Mouse (Mus musculus) MN1 (cell line): ENCODE results near the gene Tnfaip8l3.
A peak's percentile ranks its signal among the peaks of the same experiment; 100 is the strongest.
"Not testable (repeated sequence)": the region's sequence is repeated elsewhere in the genome, so short reads cannot be mapped to it uniquely, and the experiment has no call there.

Experiments used
- DNase-seq: peaks from one replicate; pipeline ENCODE4 v3.0.0-alpha.2; 2016; ENCODE audit warnings: low spot score

Tnfaip8l3 gene

DNA sequence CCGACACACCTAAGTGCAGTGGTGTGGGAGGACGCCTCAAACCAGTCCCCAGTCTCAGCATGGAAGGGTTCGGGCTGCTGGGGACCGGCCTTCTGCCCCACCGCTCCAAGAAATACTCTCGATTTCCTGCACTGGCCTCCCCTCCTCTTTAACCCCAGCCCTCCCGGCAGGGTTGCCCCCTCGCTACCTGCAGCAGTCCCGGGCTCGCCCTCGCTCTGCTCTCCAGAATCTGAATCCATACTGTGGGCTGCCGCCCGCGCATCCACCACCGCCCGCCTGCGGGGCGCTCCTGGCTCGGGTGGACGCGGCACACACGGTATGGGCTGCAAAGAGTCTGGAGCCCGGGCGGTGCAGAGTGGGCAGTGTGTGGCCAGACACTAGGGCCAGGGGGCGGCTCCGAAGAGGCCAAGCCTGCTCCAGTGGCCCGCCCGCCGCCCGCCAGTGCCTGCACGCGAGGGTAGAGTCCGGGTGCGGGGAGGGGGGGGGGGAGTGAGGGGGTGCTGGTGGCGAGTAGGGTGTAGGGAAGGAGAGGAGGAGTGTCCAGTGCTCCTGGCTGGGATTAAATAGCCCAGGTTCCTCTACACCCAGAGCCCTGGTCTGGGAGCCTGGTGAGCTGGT, at the start of gene Tnfaip8l3:
Tnfaip8l3 (minus strand) TSS at position 357 of the 618 bp plus-strand sequence.
- DNase-seq = no peak

DNA sequence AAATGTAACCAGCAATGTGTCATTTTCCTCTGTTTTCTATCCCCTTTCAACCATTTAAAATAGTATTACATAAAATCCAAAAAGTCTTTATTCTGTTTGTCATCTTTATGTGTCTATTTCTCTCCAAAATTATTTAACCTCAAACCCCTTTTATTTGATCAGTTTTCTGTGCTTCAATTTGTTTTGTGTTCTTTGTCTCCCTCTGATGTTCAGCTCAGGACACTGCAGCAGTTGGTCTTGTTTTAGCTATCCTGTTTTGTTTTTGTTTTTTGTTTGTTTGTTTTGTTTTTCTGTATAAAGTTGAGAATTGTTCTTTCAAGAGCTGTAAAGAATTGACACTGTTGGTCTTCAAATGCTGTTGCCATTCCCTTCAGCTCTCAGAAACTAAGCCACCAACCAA, 44.5 kb upstream of the Tnfaip8l3 start:
- DNase-seq = no peak

DNA sequence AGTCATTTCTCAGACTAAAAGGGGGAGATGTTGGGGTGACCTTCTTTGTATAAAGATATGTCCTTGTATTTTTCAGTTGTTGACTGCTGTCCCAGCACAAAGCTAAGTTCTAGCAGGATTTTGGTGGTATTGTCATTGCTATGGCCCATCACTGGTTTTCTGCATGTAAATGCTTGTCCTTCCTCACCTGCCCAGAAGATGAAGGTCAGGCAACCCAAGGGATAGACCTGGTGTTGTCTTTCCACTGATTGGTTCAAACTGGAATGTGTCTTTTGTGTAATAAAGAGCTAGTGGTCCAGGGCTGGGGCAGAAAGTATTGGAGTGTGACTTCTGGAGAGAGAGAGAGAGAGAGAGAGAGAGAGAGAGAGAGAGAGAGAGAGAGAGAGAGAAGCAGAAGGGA, 30.4 kb upstream of the Tnfaip8l3 start:
- no peak for DNase-seq

DNA sequence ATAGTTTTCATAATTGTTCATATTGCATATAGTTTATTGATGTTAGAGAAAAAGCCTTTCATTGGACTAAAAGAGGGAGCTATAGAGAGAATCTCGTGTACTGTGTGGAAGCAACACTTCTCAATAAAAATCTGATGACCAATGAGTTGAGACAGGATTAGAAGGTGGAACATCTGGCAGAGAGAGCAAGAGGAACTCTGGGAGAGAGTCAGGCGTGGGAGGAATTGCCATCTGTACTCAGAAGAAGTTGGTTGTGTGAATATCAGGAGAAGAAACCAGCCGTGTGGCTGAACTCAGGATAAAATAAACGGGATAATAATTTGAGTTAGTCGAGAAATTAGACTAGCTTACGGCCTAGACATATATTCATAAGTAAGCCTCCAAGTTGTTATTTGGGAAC, 28.9 kb upstream of the Tnfaip8l3 start:
- no peak for DNase-seq

DNA sequence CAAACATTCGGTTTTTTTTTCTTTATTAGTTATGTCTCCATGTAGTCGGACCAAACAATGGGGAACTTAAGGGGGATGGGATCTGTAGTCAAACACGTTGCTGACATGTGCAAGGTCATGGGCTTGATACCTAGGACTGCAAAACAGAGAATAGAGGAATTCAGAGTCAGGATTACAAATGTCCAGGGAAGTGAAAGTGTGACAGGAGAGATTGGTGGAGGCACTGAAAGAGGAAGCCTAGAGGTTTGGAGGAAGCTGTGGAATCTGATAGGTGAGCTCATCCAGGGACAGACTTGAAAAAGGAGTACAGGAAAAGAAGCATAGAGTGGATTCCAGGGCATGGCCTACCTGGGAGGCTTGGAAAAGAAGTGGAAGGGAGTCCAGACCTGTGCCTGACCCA, 16.1 kb upstream of the Tnfaip8l3 start:
- DNase-seq = no peak

DNA sequence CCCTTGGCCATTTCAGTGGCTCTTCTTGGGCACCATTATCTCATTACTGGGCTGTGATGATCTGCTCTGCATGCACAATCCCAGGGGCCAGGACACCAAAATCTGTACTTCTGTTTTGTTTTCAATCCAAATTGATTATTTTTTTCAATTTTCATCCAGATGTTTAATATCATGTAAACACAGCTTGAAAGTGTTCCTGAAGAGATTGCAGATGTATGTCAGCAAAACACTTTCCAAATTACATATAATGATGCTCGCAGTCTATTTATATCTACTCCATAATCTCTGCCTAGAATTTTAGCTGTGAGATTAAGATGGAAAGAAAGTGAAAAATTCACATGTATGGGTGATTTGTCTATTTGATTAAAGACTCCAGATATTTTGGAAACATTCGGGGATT, 9.6 kb upstream of the Tnfaip8l3 start:
- DNase-seq = no peak

DNA sequence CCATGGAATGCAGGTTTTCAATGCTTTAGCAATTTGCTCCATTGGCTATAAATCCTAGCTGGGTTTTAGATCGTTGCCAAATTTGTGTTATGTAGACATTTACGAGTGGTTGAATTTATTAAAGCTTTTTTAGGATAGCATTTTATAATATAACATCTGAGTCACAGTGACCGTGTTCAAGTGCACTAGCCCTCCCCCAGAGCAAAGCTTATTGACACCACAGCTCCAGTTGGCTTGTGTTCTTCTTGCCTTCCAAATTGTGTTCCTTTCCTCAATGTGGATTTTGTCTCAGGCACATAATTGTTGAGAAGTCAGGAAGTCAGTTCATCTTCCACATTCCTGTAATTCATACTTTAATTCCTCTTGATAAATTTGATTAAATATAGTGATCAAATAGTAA, 6.7 kb upstream of the Tnfaip8l3 start:
- DNase-seq = no peak

DNA sequence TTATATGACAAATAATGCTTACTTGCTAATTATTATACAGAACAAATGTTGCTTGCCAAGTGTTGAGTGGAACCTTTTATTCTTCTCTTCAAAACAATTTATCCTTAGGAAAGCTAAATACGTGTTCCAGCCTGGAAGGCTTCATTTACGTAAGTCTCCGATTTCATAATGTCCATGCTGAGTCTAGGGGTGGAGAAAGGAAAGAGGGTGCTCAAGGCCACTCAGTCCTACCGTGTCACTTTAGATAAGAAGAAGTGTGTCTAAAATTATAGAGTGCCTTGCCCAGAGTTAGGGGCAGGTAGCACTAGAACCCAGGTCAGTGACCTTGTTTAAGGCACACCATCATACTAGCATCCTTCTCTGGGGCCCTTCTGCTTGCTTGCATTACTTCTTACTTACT, 5.5 kb upstream of the Tnfaip8l3 start:
- no peak for DNase-seq

DNA sequence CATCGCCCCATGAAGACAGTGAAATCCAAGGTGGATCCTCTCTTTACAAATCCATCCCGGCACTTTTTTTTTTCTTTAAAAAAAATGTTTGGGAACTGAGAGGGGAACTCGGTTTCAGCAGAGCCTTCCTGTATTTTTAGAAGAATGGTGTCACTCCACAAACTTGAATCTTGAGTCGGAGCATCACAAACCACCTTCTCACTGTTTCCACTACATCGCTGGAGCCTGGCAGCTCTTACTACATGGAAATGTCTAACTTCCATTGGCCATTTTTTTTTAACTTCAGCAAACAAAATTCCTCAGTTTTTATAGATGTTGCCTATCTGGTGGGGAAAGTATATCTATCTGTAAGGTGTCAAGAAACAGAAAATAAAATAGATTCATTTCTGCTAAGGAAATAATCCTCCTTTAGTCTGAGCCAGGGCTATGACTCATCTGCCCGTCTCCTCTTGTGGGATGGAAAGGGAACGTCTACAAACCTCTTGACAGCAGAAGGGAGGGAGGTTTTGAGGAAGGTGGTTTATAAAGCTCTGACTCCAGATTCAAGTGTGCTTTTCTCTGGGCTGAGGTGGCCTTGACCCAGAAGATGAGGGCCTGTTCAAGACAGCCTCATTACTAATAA, 3.4 kb upstream of the Tnfaip8l3 start:
- no peak for DNase-seq

DNA sequence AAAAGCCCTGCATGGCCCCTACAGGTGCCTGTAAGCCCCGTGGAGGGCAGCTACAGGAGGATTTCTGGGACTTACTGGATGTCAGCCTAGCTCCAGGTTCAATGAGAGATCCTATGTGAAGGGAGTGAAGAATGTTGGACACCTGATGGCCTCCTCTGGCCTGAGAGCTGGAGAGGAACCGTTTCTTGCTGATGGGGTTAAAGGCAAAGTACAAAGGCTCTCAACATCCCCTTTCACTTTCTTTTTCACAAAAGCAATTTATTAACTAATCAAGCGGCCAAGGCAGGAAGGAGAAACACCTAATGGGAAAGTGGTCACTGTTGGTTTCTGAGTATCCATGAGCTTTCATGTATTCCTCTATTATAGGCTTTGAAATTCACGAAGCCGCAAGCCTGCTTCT, 1.0 kb upstream of the Tnfaip8l3 start:
- no peak for DNase-seq

DNA sequence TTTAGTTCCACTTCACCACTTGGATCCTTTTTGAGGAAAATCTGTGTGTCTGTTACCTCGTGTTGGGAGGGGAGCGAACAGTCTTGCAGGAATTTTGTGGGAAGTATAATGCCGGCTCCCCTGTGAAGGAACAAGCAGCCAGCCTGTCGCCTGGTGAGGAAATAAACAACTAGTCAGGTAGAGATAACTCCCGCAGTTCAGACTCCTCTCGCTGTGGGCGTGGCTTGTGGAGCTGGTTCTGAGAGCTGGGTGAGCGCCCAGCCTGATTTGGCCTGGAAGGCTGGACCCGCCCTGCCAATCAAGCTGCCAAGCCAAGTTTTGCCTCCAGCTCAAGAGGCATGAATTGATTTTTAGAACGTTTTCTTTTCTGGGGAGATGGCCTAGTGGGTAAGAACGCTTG, 589 bp upstream of the Tnfaip8l3 start:
- DNase-seq = no peak

DNA sequence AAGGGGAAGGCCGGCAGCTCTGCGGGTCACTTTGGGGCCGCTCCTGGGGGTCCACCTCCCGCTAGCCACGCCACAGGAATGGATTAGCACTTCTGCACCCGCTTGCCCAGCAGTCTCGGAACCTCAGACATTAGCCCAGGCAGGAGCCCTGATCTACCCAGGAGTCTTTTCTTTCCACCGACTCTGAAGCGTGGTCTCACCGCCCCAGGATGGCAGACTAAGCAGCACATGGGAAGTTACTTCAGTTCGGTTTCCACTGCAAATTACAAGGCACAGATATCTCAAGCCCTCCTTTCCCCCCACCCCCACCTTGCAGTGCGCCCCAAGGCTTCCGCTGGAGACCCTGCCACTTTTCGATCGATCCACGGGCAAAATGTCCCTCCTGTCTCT, 551 bp downstream of the Tnfaip8l3 start:
- no peak for DNase-seq

DNA sequence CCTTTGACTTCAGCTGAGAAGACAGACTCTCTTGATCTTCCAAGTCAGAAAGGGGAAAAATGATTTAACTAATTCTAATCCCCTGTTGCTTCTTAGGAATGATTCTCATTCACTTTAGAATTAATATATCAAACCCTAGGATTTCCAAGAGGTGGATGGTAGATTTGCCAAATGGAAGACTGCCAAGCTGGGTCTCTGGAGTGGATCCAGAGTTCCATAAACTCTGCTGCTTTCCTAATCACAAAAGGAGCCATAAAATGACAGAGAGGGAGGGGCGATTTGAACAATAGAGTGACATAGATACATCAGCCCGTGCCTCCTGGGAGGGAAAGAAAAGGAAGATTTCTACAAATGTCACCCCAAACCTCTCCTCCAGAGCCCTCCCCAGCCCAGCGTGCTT, 3.4 kb downstream of the Tnfaip8l3 start:
- DNase-seq = no peak

DNA sequence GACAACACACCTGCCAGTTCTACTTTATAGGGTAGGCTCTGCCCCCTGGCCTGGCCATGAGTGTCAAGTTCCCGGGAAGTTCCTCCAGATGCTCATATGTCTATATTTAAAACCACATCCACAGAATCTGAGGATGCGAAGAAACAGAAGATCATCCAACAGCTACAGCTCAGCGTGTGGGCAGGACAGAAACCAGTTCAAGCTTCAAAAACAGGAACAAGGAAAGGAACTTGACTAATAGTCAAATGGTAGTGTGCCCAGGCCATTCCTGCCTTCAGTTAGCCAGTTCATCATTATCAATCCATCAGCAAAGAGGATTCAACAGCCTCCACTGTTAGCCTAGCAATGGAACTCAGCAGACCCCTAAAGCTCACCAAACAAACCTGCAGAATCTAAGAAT, 4.5 kb downstream of the Tnfaip8l3 start:
- DNase-seq = no peak

DNA sequence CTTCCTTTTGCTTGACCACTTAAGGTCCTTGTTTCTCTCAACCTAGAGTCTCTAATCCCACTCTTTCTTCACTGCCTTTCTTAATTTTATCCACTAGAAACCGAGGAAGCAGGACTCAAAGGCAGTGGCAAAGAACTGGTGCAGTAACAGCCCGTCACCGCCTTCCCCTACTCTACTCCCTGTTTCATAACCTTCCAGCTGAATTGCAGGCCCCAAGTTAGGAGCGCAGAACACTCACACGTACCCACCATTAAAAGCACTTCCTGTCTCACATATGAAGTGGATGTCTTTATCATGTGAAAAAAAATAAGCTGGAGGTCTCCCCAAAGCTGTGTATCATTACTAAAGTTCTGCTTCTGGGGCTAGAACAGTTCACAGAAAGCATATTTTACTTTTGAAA, 6.5 kb downstream of the Tnfaip8l3 start:
- DNase-seq = no peak

DNA sequence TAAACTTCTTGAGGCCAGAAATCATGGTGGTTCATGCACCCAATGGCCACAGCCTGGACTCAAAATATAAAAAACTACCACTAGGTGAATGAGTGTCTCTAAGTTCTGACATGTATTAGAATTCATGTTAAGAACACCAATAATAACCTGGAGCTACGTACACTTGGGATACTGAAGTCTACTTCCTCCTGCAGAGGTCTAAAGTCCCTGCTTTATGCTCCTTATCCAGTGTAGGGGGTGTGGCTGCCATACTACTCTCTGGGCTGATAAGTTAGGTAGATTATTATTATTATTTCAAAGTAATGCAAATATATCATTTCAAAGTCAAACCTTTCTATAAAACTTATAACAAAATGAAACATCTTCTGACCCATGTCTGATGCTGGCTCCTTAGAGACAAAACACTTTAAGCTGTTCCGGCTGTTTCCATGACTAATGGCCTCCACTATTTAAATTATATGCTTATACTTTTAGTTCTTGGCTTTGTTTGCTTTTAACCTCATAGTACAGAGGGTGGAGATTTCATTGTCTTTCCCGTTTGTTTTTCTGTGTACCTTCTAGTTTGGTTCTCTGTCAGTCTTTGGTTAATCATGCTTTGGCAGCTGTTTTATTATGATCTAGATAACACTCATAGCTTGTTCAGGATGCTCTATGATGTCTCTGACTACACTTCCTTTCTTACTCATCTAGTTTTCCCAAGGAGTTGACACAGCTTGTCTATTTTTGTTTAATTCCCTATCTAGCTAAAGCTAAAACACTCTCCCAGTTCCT, 16.7 kb downstream of the Tnfaip8l3 start:
- DNase-seq = no peak

DNA sequence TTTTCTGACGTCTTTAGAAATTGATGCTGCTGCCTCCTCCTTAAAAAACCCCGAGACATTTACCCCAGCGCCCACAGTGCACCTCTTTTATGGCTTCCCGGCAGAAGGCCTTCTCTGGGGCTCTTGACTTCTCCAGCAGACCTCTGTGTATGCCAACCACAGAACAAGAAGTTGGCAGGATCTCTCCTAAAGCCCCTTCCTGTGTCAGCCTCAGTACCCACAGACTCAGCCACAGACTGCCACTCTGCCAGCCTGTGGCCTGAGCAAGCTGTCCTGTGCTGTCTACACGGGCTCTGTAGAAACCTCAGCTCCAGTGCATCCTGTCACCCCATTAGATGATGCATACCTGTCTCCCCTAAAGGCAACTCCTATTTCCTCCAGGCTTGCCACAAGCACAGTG, 19.2 kb downstream of the Tnfaip8l3 start:
- DNase-seq = no peak

DNA sequence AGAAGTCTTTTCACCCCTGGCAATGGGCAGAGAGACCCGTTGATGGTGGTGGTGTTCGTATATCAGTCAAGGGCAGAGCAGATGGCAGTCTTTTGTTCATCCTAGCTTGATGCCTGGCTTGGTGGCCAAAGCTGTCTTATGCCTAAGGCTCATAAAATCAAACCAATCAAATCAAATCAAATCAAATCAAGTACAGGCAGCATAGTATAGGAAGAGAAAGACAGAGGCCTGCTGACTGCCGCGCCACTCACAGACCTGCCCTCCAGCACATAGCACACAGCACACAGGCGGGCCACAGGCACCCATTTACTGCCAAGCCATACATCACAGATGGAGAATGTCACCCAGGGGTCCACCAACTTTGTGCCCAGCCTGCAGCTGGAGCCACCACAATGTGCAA, 25.1 kb downstream of the Tnfaip8l3 start:
- DNase-seq = no peak

DNA sequence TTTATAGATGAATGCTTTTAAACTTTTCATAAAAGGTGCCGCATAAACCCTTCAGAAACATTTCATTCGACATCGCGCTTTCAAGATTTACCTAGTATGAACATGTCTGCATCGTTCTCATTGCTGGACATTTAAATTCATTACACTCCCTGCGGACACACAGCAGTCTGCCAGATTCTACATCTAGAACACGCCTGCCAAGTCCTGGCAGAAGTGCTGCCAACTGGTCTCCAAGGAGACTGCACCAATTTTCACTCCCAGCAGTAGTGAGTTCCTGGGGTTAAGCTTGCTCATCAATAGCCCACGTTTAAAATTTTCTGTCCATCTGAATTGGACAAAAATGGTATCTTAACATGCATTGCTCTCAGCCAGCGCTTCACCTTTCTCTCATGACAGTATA, 30.5 kb downstream of the Tnfaip8l3 start:
- no peak for DNase-seq

DNA sequence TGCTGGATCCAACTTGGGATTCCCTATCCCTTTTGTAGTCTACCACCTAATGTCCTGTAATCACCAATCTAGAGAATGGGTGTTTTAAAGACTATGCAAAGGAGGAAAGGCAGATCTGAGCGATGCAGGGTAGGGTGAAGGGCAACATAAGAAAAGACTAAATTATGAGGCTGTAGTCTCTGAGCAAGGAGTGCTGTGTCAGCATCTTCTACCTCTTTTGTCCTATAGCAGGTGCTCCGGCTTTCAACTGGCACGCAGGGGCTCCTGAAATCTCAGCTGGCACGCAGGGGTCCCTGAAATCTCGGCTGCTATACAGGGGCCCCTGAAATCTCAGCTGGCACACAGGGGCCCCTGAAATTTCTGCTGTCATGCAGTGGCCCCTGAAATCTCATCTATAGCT, 33.5 kb downstream of the Tnfaip8l3 start:
- DNase-seq = no peak

DNA sequence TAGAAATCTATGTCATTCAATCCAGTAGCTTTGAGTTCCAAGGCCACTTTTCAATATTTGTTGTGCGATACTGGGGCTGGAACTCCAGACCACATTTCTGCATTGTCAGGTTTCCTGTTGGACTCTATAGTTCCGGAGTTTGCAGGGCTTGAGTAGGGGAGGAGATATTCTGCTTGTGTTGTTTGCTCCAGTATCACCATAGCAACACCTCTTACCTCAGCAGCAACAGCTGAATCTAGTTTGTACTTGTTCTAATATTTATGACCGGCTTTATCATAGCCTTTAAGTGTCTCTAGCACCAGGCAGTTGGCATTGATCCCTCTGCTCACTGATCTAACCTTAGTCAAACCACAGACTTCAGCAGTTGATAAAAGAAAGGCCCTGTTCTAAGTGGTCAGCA, 45.4 kb downstream of the Tnfaip8l3 start:
- DNase-seq = no peak

DNA sequence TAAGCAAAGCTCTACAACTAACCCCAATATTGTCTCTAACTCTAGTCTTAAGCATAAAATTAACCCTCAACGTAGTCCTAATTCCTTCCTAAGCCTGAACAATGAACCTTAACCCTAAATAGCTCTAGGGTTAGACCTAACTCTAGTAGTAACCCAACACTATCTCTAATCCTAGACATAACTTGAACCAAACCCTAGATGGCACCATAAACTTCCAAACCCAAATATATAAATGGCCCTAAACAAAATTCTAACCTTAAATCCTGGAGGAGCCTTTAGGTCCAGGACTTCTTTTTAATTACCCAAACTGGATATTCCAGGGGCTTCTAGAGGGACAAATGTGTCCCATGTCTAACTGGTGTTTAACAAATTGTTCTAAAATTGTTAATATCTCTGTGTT, 73.7 kb downstream of the Tnfaip8l3 start:
- no peak for DNase-seq

DNA sequence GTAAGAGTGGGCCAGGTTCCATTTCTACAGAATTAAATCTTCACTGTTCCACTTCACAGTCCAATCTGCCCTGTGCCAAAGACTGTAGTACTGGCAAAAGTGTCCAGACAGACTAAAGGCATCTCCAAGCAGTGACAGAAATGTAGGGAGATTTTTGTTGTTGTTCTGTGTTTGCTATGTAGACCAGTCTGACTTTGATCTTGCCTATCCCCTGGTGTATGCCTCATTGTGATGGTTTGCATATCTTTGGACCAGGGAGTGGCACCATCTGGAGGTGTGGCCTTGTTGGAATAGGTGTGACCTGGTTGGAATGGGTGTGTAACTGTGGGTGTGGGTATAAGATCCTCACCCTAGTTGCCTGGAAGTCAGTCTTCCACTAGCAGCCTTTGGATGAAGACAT, 75.6 kb downstream of the Tnfaip8l3 start:
- not testable (repeated sequence) for DNase-seq

DNA sequence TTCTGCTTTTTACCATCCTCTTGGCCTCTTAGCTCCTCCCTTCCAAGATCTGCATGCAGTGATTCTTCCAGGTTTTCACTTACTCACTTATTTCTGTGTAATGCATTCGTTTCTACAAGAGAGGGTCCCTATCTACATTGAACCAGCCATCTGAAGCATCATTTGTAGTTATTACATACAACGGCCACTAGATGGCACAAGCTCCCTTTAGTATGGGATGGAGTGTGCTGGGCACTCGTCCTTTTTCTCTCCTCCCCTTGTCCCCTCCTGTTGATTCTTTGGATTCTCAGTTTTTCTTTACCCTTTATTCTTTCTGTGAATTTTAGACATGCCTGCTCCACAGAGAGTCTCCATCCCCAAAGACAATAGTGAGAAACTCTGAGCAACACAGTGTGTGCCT, 77.3 kb downstream of the Tnfaip8l3 start:
- DNase-seq = peak; percentile 61
